Mouse (Mus musculus) liver, adult 2 months (tissue): ENCODE results near the gene Hes6. TPM values are rescaled to one million over a fixed set of nuclear protein-coding genes. Genes with fewer than 3 reads are reported as not detected.

Experiments used
- DNase-seq: peaks from one replicate; pipeline ENCODE4 v3.0.0-alpha.2; 2011; ENCODE audit warnings: low read depth, low spot score; ENCODE audit errors: extremely low read depth
- H3K27ac ChIP-seq: fragments of 200-500 bp; replicated peaks from 2 replicates; pipeline ENCODE4 v1.5.1; 2012; ENCODE audit warnings: low read depth, mild to moderate bottlenecking, control low read depth, inconsistent platforms, low read length; ENCODE audit not compliant: insufficient read depth
- H3K27me3 ChIP-seq: fragments of 200-500 bp; 2 replicates; pipeline ENCODE4 v1.6.1; 2012; ENCODE audit warnings: mild to moderate bottlenecking, moderate library complexity, low read length, inconsistent platforms; ENCODE audit not compliant: control insufficient read depth, insufficient read depth
- H3K36me3 ChIP-seq: fragments of 200-500 bp; 2 replicates; pipeline ENCODE4 v1.6.1; 2012; ENCODE audit warnings: low read length, inconsistent platforms; ENCODE audit not compliant: control insufficient read depth, insufficient read depth
- H3K4me1 ChIP-seq: fragments of 200-500 bp; 2 replicates; pipeline ENCODE4 v1.6.1; 2011; ENCODE audit warnings: low read length; ENCODE audit not compliant: control insufficient read depth, insufficient read depth
- H3K4me3 ChIP-seq: fragments of 200-500 bp; 2 replicates; pipeline ENCODE4 v1.5.1; 2011; ENCODE audit warnings: low read depth, mild to moderate bottlenecking, control low read depth, low read length, moderate library complexity; ENCODE audit not compliant: insufficient read depth
- H3K79me2 ChIP-seq: fragments of 200-500 bp; 2 replicates; pipeline ENCODE4 v1.6.1; 2012; ENCODE audit warnings: inconsistent platforms, mild to moderate bottlenecking, low read length, moderate library complexity; ENCODE audit not compliant: control insufficient read depth, insufficient read depth
- H3K9ac ChIP-seq: fragments of 200-500 bp; 2 replicates; pipeline ENCODE4 v1.6.1; 2012; ENCODE audit warnings: low read depth, mild to moderate bottlenecking, control low read depth, inconsistent platforms, low read length
- CTCF ChIP-seq: fragments of 200-500 bp; IDR thresholded peaks from 2 replicates; pipeline ENCODE4 v1.5.1; 2011; ENCODE audit warnings: low read depth, low read length, control low read depth
- POLR2A ChIP-seq: fragments of 200-500 bp; IDR thresholded peaks from 2 replicates; pipeline ENCODE4 v1.6.1; 2011; ENCODE audit warnings: low read length, control low read depth; ENCODE audit not compliant: insufficient read depth; ENCODE audit errors: extremely low read depth
- WGBS: fragments of 180-500 bp; shearing (Covaris S2); methylation state at CpG from one replicate; pipeline ENCODE4 v1.1.7; 2018; 5-methylcytosine and 5-hydroxymethylcytosine counted together
- polyA plus RNA-seq: library from polyadenylated mRNA; depleted of rRNA; stranded (reverse); fragments of >200 nt; gene quantifications from 2 replicates; pipeline ENCODE4 v1.2.3, GENCODE M21; 2012
- total RNA-seq: library from RNA; depleted of rRNA; stranded (reverse); fragments of >200 nt; gene quantifications from 2 replicates; pipeline ENCODE4 v1.2.3, GENCODE M21; 2014

Hes6 gene
- total and polyA plus RNA-seq, 2 experiments, result 97.0 to 112 TPM

DNA sequence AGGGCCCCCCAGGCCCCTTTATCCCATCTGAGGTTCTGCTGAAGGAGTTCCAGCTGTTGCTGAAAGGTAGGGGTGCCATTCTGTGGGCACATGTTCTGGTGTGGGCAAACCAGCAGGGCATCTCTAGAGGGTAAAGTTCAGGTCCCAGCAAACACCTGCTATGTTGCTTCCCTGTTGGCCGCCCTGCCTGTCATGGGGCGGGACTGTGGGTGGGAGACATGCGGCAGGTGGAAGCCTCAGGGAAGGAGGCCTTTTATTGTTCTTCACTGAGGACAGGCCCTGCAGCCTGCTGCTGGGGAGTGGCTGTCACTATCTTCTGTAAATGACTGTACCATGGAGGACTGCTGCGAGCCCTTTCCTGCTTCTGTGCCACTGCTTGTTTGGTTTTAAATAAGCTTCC, 44.4 kb downstream of the Hes6 start:
- no peak for TF ChIP-seq CTCF
- no peak for TF ChIP-seq POLR2A
- Histone ChIP-seq H3K9ac (no peak overlapping the region), H3K27me3 (0 out of 2 replicates have a peak, but pooled peaks cover 2% of the 10 kb centered on the region), H3K27ac (no peak overlapping the region), H3K36me3 (peaks cover 11% of the 10 kb centered on the region), H3K79me2 (no peaks in the 10 kb centered on the region), H3K4me3 (no peak overlapping the region), H3K4me1 (peaks cover 3% of the 10 kb centered on the region; the same call in 1 of the 2 replicates)
- DNase-seq, result no peak
- WGBS, result 54% methylated on average over 4 of the region's 4 CpGs

DNA sequence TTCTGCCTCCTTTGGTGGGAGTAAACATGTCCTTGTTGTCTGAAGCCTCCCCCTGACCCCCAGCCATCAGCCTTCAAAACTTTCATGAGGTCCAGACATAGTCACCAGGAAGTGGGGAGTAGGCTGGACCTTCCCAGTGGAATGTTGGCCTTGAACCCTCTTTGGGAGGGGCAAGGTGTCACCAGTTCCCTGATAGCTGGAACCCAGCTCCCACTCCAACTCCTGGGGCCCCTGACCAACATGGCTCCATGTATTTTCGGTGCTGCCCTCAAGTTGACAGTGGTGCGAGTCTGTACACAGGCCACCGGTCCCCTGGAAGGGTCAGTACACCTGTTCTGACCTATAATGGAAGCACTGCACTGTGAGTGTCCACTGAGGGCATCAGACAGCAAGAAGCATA, 46.5 kb downstream of the Hes6 start:
- TF ChIP-seq POLR2A (no peak), CTCF (no peak)
- no peak overlapping the region for H3K4me3 ChIP-seq
- WGBS, result 99% methylated on average over 3 of the region's 3 CpGs

DNA sequence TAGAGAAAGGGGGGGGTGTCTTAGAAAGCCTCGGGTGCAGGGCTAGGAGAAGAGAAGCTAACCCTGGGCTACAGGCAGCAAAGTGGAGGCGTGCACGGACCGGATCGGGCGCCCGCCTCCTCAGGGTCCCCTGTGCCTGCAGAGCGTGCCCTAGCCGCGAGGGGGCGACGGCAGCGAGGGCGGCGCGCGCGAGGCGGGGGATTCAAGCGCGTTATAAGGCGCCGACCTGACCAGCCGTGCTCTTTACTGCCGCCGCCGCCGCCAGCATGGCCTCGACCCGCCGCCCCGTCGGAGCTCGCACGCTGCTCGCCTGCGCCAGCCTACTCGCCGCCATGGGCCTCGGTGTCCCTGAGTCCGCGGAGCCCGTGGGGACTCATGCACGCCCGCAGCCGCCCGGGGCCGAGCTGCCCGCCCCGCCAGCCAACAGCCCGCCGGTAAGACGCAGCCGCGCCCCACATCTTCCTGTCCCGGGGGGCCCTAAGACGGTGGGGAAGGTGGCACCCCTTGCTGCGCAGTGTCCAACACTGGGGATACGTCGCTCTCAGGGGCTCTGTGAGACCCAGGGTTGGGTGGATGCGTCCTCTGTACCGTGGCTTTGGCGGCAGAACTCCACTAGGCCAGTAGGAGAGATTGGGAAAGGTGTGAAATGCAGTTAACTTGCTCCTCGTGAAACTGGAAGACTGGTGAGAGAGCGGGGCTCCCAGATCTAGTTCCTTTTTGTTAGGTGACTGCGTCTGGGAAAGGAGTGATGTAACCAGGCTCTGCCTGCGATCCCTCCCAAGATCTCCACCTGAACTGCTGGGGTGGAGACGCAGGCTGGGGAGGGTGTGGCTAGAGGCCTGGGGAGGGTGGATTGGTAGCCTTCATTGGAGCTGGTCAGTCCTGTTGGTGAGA, 47.4 kb downstream of the Hes6 start, which contains the start of gene Erfe:
TSS of gene Erfe (plus strand) at position 216 of the 894 bp plus-strand sequence.
- Histone ChIP-seq H3K36me3 (no peaks in the 10 kb centered on the region), H3K27me3 (0 out of 2 replicates have a peak, but pooled peaks cover 2% of the 10 kb centered on the region), H3K4me3 (peak within 1 kb of the TSS; percentile 30), H3K4me1 (peaks cover 3% of the 10 kb centered on the region; the same call in 1 of the 2 replicates), H3K9ac (peak within 1 kb of the TSS; percentile 33), H3K79me2 (no peaks in the 10 kb centered on the region), H3K27ac (no peak within 1 kb of the TSS)
- 4% methylated on average over 65 of the region's 68 CpGs for WGBS
- DNase-seq, result no peak
- peak; percentile 81 for TF ChIP-seq CTCF
- no peak for TF ChIP-seq POLR2A

More for the DNA sequence above, 46.5 kb downstream of the Hes6 start:
- no peaks in the 10 kb centered on the region; the same call in 1 of the 2 replicates for H3K36me3 ChIP-seq
- no peak for DNase-seq
- peaks cover 3% of the 10 kb centered on the region; the same call in 1 of the 2 replicates for H3K4me1 ChIP-seq
- H3K27me3 ChIP-seq, result 0 out of 2 replicates have a peak, but pooled peaks cover 2% of the 10 kb centered on the region
- H3K27ac ChIP-seq, result no peak overlapping the region
- H3K9ac ChIP-seq, result no peak overlapping the region
- H3K79me2 ChIP-seq, result no peaks in the 10 kb centered on the region

DNA sequence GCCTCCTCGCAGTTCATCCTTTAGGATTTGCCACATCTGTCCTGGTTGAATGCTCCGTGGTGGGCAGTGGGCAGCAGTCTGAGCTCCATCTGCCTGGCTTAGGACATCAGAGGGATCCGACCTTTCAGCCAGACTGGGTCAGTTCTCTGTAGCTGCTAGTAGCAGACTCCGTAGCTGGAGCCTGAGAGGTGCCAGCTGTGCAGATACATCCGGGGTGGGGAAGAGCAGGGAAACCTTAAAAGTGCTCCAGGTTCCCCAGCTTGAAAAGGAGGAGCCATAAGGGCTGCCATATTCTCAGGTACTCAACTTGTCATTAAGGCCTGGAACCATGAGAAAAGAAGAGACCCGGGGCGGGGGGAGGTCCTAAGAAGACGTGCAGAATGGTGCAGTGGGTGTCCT, 48.0 kb downstream of the Hes6 start:
- H3K4me3 ChIP-seq, result no peak overlapping the region

DNA sequence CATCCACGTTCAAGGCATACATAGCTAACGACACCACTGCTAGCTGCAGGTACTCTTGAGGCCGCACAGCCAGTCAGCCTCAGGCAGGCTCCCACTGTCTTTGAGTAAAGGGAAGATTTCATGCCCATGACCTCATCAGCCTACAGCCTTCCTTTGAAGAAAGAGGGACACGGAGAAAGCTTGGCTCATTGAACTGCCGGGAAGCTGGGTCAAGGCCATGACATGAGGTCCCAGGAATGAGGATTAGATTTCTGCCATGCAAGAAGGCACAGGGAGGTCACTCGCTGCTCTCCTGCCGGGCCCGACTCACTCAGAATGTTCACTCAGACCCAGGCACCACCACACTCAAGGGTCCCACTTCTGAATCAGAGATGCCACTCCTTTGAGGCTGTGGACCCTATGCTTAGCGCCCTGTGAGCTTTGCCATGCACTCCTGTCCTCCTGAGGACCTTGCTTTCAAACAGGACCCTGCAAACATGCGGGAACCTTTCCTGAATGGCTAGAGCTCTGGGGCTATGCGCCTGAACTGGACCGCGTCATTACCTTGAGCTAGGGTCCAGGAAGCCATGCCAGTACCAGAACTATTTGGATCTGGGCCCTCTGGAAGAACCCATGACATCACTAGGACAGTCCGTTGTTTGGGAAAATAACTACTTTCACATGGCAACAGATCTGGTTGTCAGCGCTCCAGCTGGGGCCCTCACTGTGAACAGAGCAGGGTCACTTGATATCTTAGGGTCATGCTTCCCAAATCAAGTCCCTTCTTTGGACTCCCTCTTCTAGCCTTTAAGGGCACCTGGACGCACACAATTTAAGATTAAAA, 48.8 kb downstream of the Hes6 start:
- H3K9ac ChIP-seq, result no peak overlapping the region
- 93% methylated on average over 16 of the region's 16 CpGs for WGBS
- no peak overlapping the region for H3K27ac ChIP-seq
- TF ChIP-seq POLR2A (no peak), CTCF (no peak)
- 0 out of 2 replicates have a peak, but pooled peaks cover 2% of the 10 kb centered on the region for H3K27me3 ChIP-seq
- no peak overlapping the region for H3K4me3 ChIP-seq
- no peaks in the 10 kb centered on the region for H3K36me3 ChIP-seq
- H3K79me2 ChIP-seq, result no peaks in the 10 kb centered on the region
- peaks cover 3% of the 10 kb centered on the region; the same call in 1 of the 2 replicates for H3K4me1 ChIP-seq
- no peak for DNase-seq

More for the DNA sequence above, 48.0 kb downstream of the Hes6 start:
- H3K27ac ChIP-seq, result no peak overlapping the region
- H3K4me1 ChIP-seq, result peaks cover 3% of the 10 kb centered on the region; the same call in 1 of the 2 replicates
- 52% methylated on average over 8 of the region's 8 CpGs for WGBS
- H3K36me3 ChIP-seq, result no peaks in the 10 kb centered on the region
- H3K9ac ChIP-seq, result peak overlapping the region; percentile 33; the same call in 1 of the 2 replicates
- no peak for DNase-seq
- H3K79me2 ChIP-seq, result no peaks in the 10 kb centered on the region
- 0 out of 2 replicates have a peak, but pooled peaks cover 2% of the 10 kb centered on the region for H3K27me3 ChIP-seq
- TF ChIP-seq CTCF (no peak), POLR2A (no peak)
